Mouse (Mus musculus) kidney, postnatal 0 days (tissue): ENCODE results near the gene Slc4a2. TPM values are rescaled to one million over a fixed set of nuclear protein-coding genes. Genes with fewer than 3 reads are reported as not detected.
A peak's percentile ranks its signal among the peaks of the same experiment; 100 is the strongest.

ENCODE experiments used
- ATAC-seq: fragments of 200-750 bp; cut with Nextera tagmentation; replicated peaks from 2 replicates; pipeline ENCODE4 v1.8.0; 2017; ENCODE audit warnings: low read depth, moderate number of reproducible peaks, moderate TSS enrichment, moderate library complexity; ENCODE audit not compliant: low FRiP score
- DNase-seq: peaks from one replicate; pipeline ENCODE4 v3.0.0-alpha.2; 2016; ENCODE audit warnings: low spot score
- H3K27ac ChIP-seq: fragments of 300-500 bp; sonication (generic); 2 replicates; pipeline ENCODE4 v1.5.1; 2014; ENCODE audit warnings: mild to moderate bottlenecking
- H3K27me3 ChIP-seq: fragments of 300-500 bp; sonication (generic); 2 replicates; pipeline ENCODE4 v1.6.1; 2014; ENCODE audit warnings: low read length, mixed read lengths; ENCODE audit not compliant: insufficient read depth
- H3K36me3 ChIP-seq: fragments of 300-500 bp; sonication (generic); 2 replicates; pipeline ENCODE4 v1.6.1; 2014; ENCODE audit warnings: low read length, mixed read lengths; ENCODE audit not compliant: insufficient read depth
- H3K4me1 ChIP-seq: fragments of 300-500 bp; sonication (generic); replicated peaks from 2 replicates; pipeline ENCODE4 v1.6.1; 2014; ENCODE audit warnings: antibody characterized with exemption, low read length, mixed read lengths; ENCODE audit not compliant: insufficient read depth
- H3K4me2 ChIP-seq: fragments of 300-500 bp; sonication (generic); 2 replicates; pipeline ENCODE4 v1.6.1; 2014; ENCODE audit warnings: mild to moderate bottlenecking, low read length, moderate library complexity, mixed read lengths
- H3K4me3 ChIP-seq: fragments of 300-500 bp; sonication (generic); replicated peaks from 2 replicates; pipeline ENCODE4 v1.5.1; 2014; ENCODE audit warnings: low read depth, low read length
- H3K9ac ChIP-seq: fragments of 300-500 bp; sonication (generic); 2 replicates; pipeline ENCODE4 v1.6.1; 2014; ENCODE audit warnings: low read depth, low read length
- H3K9me3 ChIP-seq: fragments of 300-500 bp; sonication (generic); replicated peaks from 2 replicates; pipeline ENCODE4 v1.6.1; 2016; ENCODE audit warnings: low read length, inconsistent platforms, mixed read lengths
- CTCF ChIP-seq: IDR thresholded peaks from 2 replicates; pipeline ENCODE4 v1.5.1; 2016; ENCODE audit warnings: antibody characterized with exemption, low read depth, mild to moderate bottlenecking, moderate library complexity
- WGBS: fragments of 180-500 bp; shearing (Covaris S2); extraction: QIAGEN DNeasy Blood & Tissue Kit; methylation state at CpG from one replicate; pipeline ENCODE4 v1.1.7; 2014; 5-methylcytosine and 5-hydroxymethylcytosine counted together
- polyA plus RNA-seq: library from polyadenylated mRNA; unstranded; fragments of >200 nt; fragmentation: Nextera tagmentation; extraction: Ambion mirVana; gene quantifications from 2 replicates; pipeline ENCODE4 v1.2.1, GENCODE M21; 2015

Gene Slc4a2
- polyA plus RNA-seq, 1 experiment from 2014 or later = 30.8 TPM

DNA sequence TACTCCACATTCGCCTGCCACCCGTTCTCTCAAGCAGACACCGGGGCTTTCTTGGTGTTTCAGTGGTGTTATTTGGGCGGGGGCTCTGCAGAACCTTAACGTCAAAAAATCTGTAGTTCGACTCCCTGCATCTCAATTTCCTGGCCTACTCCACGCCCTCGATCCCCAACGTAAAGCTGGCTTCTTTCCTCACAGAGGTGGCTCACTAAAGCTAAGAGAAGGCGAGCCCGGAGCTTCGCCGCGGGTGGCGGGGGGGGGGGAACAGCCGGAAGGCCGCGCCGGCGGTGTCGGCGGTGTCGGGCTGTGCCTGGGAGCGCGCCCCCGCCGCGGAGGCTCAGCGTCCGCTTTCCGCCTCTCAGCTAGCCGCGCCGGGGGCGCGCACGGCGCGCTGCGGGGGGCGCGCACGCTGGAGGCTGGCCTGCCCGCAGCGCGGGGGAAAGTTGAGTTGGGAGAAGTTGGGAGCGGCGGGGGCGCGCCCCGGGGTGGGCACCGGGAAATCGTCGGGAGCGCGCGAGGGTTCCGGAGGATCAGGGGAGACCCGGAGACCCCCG lies 1.3 kb downstream of the Slc4a2 start:
- no peak for TF ChIP-seq CTCF
- Histone ChIP-seq H3K9me3 (no peaks in the 10 kb centered on the region), H3K27ac (peak overlapping the region; percentile 95), H3K4me3 (peak overlapping the region; percentile 62), H3K9ac (peak overlapping the region; percentile 71), H3K36me3 (peaks cover 13% of the 10 kb centered on the region), H3K4me2 (peak overlapping the region; percentile 69), H3K27me3 (no peaks in the 10 kb centered on the region), H3K4me1 (peaks cover 30% of the 10 kb centered on the region)
- peak; percentile 92 for DNase-seq
- under 1% methylated on average over 58 of the region's 60 CpGs for WGBS
- ATAC-seq = peak; percentile 6

DNA sequence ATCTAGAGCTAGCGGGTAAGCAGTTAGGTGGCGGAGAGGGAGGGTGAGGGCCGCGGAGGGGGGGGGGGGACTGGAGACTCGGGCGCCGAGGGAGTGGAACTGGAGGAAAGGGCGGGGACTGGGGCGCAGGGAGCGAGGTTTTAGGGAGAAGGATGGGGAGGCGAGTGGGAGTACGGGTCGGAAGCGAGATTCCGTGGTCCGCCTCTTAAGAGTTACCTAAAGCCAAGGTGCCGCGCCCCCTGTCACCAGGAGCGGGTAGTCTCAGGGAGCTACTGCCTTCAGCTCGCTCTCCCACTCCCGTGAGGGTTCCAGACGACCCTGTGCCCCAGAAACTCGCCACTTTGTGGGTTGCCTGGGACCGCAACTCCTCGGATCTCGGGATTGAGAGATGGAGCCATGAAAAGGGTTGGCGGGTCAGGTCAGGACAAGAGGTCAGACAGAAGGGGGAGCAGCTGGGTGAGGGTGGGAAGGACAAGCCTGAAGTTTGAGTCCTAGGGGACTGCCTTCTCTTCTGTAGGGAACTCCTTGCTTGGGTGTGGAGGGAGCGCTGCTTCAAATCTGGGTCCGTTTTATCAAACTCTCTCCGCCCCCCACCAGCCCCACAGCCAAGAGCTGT lies 1.9 kb downstream of the Slc4a2 start:
- DNase-seq (peak; percentile 71), ATAC-seq (no peak)
- Histone ChIP-seq H3K4me1 (peaks cover 30% of the 10 kb centered on the region), H3K4me3 (peak overlapping the region; percentile 62), H3K9me3 (no peaks in the 10 kb centered on the region), H3K36me3 (peaks cover 16% of the 10 kb centered on the region), H3K27ac (peak overlapping the region; percentile 95), H3K27me3 (no peaks in the 10 kb centered on the region), H3K9ac (peak overlapping the region; percentile 71), H3K4me2 (peak overlapping the region; percentile 69)
- peak; percentile 43 for TF ChIP-seq CTCF
- WGBS = under 1% methylated on average over 27 of the region's 30 CpGs

DNA sequence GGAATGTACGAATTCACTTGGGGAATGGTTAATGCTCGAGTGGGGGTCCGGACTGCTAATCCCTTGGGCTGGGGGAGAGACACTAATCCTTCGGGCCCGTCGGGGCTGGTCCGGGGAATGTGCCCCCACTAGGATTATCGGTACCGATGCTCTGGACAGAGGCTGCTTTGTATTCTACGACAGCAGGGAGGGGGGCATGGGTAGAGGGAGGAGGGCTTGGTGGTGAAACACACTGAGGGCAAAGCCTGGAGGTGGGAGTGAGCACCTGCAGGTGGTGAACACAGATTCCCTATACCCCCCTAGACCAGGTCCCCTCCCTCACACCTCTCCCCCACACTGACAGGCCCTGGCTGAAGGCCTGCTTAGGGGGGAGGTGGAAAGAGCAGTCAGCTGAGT lies 2.4 kb downstream of the Slc4a2 start:
- H3K9ac ChIP-seq = peak overlapping the region; percentile 71
- H3K36me3 ChIP-seq = peaks cover 20% of the 10 kb centered on the region
- no peak for TF ChIP-seq CTCF
- DNase-seq (peak; percentile 35), ATAC-seq (no peak)
- under 1% methylated on average over 10 of the region's 10 CpGs for WGBS
- H3K27ac ChIP-seq = no peak overlapping the region
- peak overlapping the region; percentile 69 for H3K4me2 ChIP-seq
- H3K4me3 ChIP-seq = peak overlapping the region; percentile 62
- no peaks in the 10 kb centered on the region for H3K9me3 ChIP-seq
- H3K4me1 ChIP-seq = peaks cover 30% of the 10 kb centered on the region
- no peaks in the 10 kb centered on the region for H3K27me3 ChIP-seq

DNA sequence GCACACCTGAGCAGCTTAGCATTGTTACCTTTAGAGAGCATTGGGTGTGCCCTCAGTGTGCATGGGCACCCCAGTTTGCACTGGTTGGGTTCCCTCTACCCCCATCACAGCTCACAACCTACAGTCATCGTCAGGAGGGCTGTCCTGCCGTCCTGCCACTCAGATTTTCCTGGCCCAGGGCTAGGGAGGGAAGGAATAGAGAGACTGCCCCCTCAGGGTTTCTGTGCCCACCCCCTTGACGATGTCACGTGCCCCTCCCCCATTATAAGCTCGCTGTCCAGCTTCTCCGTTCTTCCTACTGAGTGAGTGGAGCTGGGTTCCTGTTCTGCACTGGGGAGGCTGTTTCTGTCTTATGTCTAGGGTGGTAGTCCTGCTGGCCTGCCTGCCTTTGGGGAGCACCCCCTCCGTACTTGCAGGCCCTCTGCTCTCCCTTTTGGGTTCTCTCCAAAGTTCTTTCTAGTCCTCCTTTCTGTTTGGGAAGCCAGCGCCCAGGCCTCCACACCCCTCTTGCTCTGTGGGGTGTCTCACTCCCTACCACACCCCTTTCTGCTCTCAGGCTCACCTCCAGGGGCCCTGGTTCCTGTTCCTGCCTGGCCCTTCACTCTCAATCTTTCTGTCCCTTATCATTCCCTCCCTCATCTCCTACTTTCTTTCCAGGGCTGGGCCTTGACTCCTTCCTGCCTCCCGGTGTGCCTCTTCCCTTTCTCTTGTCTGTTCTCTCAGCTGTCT lies 3.1 kb downstream of the Slc4a2 start:
- Histone ChIP-seq H3K9me3 (no peaks in the 10 kb centered on the region), H3K27ac (peak overlapping the region; percentile 51; the same call in 1 of the 2 replicates), H3K9ac (peak overlapping the region; percentile 71; the same call in 1 of the 2 replicates), H3K36me3 (peaks cover 24% of the 10 kb centered on the region), H3K4me2 (peak overlapping the region; percentile 69), H3K27me3 (no peaks in the 10 kb centered on the region), H3K4me1 (peaks cover 30% of the 10 kb centered on the region), H3K4me3 (peak overlapping the region; percentile 62)
- TF ChIP-seq CTCF = no peak
- no peak for ATAC-seq
- 21% methylated on average over 9 of the region's 9 CpGs for WGBS
- peak; percentile 11 for DNase-seq

DNA sequence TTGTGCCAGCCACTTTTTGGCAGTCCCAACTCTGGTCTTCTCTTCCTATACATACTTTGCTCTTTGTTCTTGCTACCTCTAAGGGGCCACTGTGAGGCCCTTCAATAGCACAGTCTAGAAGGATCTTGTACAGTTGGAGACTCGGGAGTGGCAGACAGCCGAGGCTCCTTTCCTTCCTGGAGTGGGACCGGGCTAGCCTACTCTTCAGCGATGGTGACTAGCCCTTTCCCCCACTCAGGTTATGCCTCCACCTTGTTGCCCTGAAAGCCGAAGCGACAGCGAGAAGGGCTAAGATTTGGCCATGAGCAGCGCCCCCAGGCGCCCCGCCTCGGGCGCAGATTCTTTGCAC lies 3.6 kb downstream of the Slc4a2 start:
- Histone ChIP-seq H3K4me3 (peak overlapping the region; percentile 62; the same call in 1 of the 2 replicates), H3K4me1 (peaks cover 30% of the 10 kb centered on the region), H3K9ac (no peak overlapping the region), H3K4me2 (peak overlapping the region; percentile 69; the same call in 1 of the 2 replicates), H3K9me3 (no peaks in the 10 kb centered on the region), H3K27ac (peak overlapping the region; percentile 51; the same call in 1 of the 2 replicates), H3K27me3 (no peaks in the 10 kb centered on the region), H3K36me3 (peaks cover 29% of the 10 kb centered on the region)
- ATAC-seq (no peak), DNase-seq (no peak)
- no peak for TF ChIP-seq CTCF
- WGBS = 26% methylated on average over 12 of the region's 12 CpGs

DNA sequence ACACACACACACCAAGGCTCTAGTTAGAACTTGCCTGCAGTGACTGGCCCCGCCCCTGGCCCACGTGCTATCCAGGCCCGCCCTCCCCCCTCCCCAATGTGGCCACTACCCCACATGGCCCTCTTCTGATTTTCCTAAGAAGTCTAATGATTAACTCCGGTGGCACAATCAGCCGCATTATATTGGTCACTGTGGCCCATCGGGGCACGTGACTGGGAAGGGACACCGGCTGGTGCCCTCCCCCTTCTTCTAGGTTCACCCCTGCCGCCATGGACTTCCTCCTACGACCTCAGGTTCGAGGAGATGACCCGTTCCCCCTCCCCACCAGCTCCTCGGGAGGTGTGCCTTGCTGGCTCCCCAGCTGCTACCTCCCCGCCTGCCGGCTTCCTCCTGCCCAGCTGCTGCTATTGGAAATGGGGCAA lies 4.4 kb downstream of the Slc4a2 start:
- ATAC-seq = peak; percentile 40
- peak; percentile 58 for DNase-seq
- H3K4me2 ChIP-seq = peak overlapping the region; percentile 69
- peaks cover 25% of the 10 kb centered on the region for H3K4me1 ChIP-seq
- H3K9ac ChIP-seq = peak overlapping the region; percentile 19; the same call in 1 of the 2 replicates
- H3K36me3 ChIP-seq = peaks cover 36% of the 10 kb centered on the region
- peak overlapping the region; percentile 82 for H3K27ac ChIP-seq
- no peak for TF ChIP-seq CTCF
- WGBS = 13% methylated on average over 15 of the region's 15 CpGs
- H3K9me3 ChIP-seq = no peaks in the 10 kb centered on the region
- H3K27me3 ChIP-seq = no peaks in the 10 kb centered on the region
- peak overlapping the region; percentile 13; the same call in 1 of the 2 replicates for H3K4me3 ChIP-seq
